Mouse (Mus musculus): ENCODE measurements at regions not wholly inside any gene's neighbourhood (a gene's known extent, or its start where the extent isn't known, plus 50 kb on each side); places are given as distances from the start of the nearest gene placed in this dataset.

GRCm38 (mm10) chr6:100483084-100483810, 187.7 kb downstream of the Shq1 start:
- Histone ChIP-seq H3K4me2 (replicated peaks; ENCODE audit: low read depth, low read length) (no peak overlapping the region), H3K4me3 (ENCODE audit: low read depth, low read length) (no peak overlapping the region), H3K27me3 (ENCODE audit: control insufficient read depth, insufficient read depth, low read length) (no peaks in the 10 kb centered on the region; the same call in 1 of the 2 replicates), H3K4me1 (replicated peaks; ENCODE audit: control insufficient read depth, insufficient read depth, low read length) (no peaks in the 10 kb centered on the region), H3K27ac (ENCODE audit: low read depth, low read length) (no peak overlapping the region), H3K9ac (ENCODE audit: low read depth, low read length) (no peak overlapping the region), H3K9me3 (ENCODE audit: control insufficient read depth, low read length) (no peaks in the 10 kb centered on the region), H3K36me3 (ENCODE audit: control insufficient read depth, insufficient read depth, low read length) (no peaks in the 10 kb centered on the region)
- ATAC-seq (ENCODE audit: low FRiP score) (no peak), DNase-seq (ENCODE audit: low spot score) (no peak)
- WGBS: 17% methylated on average over 14 of the region's 14 CpGs

GRCm38 (mm10) chr6:100482572-100482971, 188.4 kb downstream of the Shq1 start:
- Histone ChIP-seq H3K4me2 (replicated peaks; ENCODE audit: low read depth, low read length) (no peak overlapping the region), H3K9ac (ENCODE audit: low read depth, low read length) (no peak overlapping the region), H3K4me1 (replicated peaks; ENCODE audit: control insufficient read depth, insufficient read depth, low read length) (no peaks in the 10 kb centered on the region), H3K9me3 (ENCODE audit: control insufficient read depth, low read length) (no peaks in the 10 kb centered on the region), H3K4me3 (ENCODE audit: low read depth, low read length) (no peak overlapping the region), H3K27ac (ENCODE audit: low read depth, low read length) (no peak overlapping the region), H3K27me3 (ENCODE audit: control insufficient read depth, insufficient read depth, low read length) (no peaks in the 10 kb centered on the region; the same call in 1 of the 2 replicates), H3K36me3 (ENCODE audit: control insufficient read depth, insufficient read depth, low read length) (no peaks in the 10 kb centered on the region)
- DNase-seq (ENCODE audit: low spot score) (no peak), ATAC-seq (ENCODE audit: low FRiP score) (no peak)
- WGBS: 28% methylated on average over 7 of the region's 7 CpGs

GRCm38 (mm10) chr6:100480525-100480924, 190.4 kb downstream of the Shq1 start:
- no peaks in the 10 kb centered on the region; the same call in 1 of the 2 replicates for H3K27me3 ChIP-seq (ENCODE audit: control insufficient read depth, insufficient read depth, low read length)
- H3K36me3 ChIP-seq (ENCODE audit: control insufficient read depth, insufficient read depth, low read length): no peaks in the 10 kb centered on the region
- no peak overlapping the region for H3K4me3 ChIP-seq (ENCODE audit: low read depth, low read length)
- no peak for DNase-seq (ENCODE audit: low spot score)
- 92% methylated on average over 3 of the region's 3 CpGs for WGBS
- H3K9ac ChIP-seq (ENCODE audit: low read depth, low read length): no peak overlapping the region
- H3K9me3 ChIP-seq (ENCODE audit: control insufficient read depth, low read length): no peaks in the 10 kb centered on the region
- H3K27ac ChIP-seq (ENCODE audit: low read depth, low read length): no peak overlapping the region
- H3K4me2 ChIP-seq (replicated peaks; ENCODE audit: low read depth, low read length): no peak overlapping the region
- H3K4me1 ChIP-seq (replicated peaks; ENCODE audit: control insufficient read depth, insufficient read depth, low read length): no peaks in the 10 kb centered on the region
- ATAC-seq (ENCODE audit: low FRiP score): no peak

GRCm38 (mm10) chr6:100479881-100480280, 191.1 kb downstream of the Shq1 start:
- 81% methylated on average over 6 of the region's 6 CpGs for WGBS
- H3K9ac ChIP-seq (ENCODE audit: low read depth, low read length): no peak overlapping the region
- H3K36me3 ChIP-seq (ENCODE audit: control insufficient read depth, insufficient read depth, low read length): no peaks in the 10 kb centered on the region
- H3K27ac ChIP-seq (ENCODE audit: low read depth, low read length): no peak overlapping the region
- H3K9me3 ChIP-seq (ENCODE audit: control insufficient read depth, low read length): no peaks in the 10 kb centered on the region
- no peaks in the 10 kb centered on the region; the same call in 1 of the 2 replicates for H3K27me3 ChIP-seq (ENCODE audit: control insufficient read depth, insufficient read depth, low read length)
- H3K4me1 ChIP-seq (replicated peaks; ENCODE audit: control insufficient read depth, insufficient read depth, low read length): no peaks in the 10 kb centered on the region
- no peak overlapping the region for H3K4me2 ChIP-seq (replicated peaks; ENCODE audit: low read depth, low read length)
- no peak for ATAC-seq (ENCODE audit: low FRiP score)
- H3K4me3 ChIP-seq (ENCODE audit: low read depth, low read length): no peak overlapping the region
- no peak for DNase-seq (ENCODE audit: low spot score)

- 89% methylated on average over 4 of the region's 4 CpGs for WGBS
- no peak for ATAC-seq (ENCODE audit: low FRiP score)
- Histone ChIP-seq H3K4me1 (replicated peaks; ENCODE audit: control insufficient read depth, insufficient read depth, low read length) (no peaks in the 10 kb centered on the region), H3K27me3 (ENCODE audit: control insufficient read depth, insufficient read depth, low read length) (no peaks in the 10 kb centered on the region; the same call in 1 of the 2 replicates), H3K36me3 (ENCODE audit: control insufficient read depth, insufficient read depth, low read length) (no peaks in the 10 kb centered on the region), H3K9me3 (ENCODE audit: control insufficient read depth, low read length) (no peaks in the 10 kb centered on the region), H3K27ac (ENCODE audit: low read depth, low read length) (no peak overlapping the region), H3K4me2 (replicated peaks; ENCODE audit: low read depth, low read length) (no peak overlapping the region), H3K9ac (ENCODE audit: low read depth, low read length) (no peak overlapping the region), H3K4me3 (ENCODE audit: low read depth, low read length) (no peak overlapping the region)
- no peak for DNase-seq (ENCODE audit: low spot score)
These were observed 191.5 kb downstream of the Shq1 start for GRCm38 (mm10) chr6:100479455-100479854.

- Histone ChIP-seq H3K4me2 (replicated peaks; ENCODE audit: low read depth, low read length) (no peak overlapping the region), H3K9ac (ENCODE audit: low read depth, low read length) (no peak overlapping the region), H3K4me3 (ENCODE audit: low read depth, low read length) (no peak overlapping the region), H3K36me3 (ENCODE audit: control insufficient read depth, insufficient read depth, low read length) (no peaks in the 10 kb centered on the region), H3K27me3 (ENCODE audit: control insufficient read depth, insufficient read depth, low read length) (no peaks in the 10 kb centered on the region), H3K27ac (ENCODE audit: low read depth, low read length) (no peak overlapping the region), H3K4me1 (replicated peaks; ENCODE audit: control insufficient read depth, insufficient read depth, low read length) (no peaks in the 10 kb centered on the region), H3K9me3 (ENCODE audit: control insufficient read depth, low read length) (no peaks in the 10 kb centered on the region; the same call in 1 of the 2 replicates)
- WGBS: 86% methylated on average over 6 of the region's 6 CpGs
- ATAC-seq (ENCODE audit: low FRiP score) (no peak), DNase-seq (ENCODE audit: low spot score) (no peak)
These were observed 189.5 kb upstream of the Rybp start for GRCm38 (mm10) chr6:100476550-100477366.

- no peaks in the 10 kb centered on the region for H3K36me3 ChIP-seq (ENCODE audit: control insufficient read depth, insufficient read depth, low read length)
- H3K27ac ChIP-seq (ENCODE audit: low read depth, low read length): no peak overlapping the region
- 69% methylated on average over 4 of the region's 4 CpGs for WGBS
- no peaks in the 10 kb centered on the region; the same call in 1 of the 2 replicates for H3K9me3 ChIP-seq (ENCODE audit: control insufficient read depth, low read length)
- H3K4me1 ChIP-seq (replicated peaks; ENCODE audit: control insufficient read depth, insufficient read depth, low read length): no peaks in the 10 kb centered on the region
- DNase-seq (ENCODE audit: low spot score) (no peak), ATAC-seq (ENCODE audit: low FRiP score) (no peak)
- H3K4me3 ChIP-seq (ENCODE audit: low read depth, low read length): no peak overlapping the region
- no peak overlapping the region for H3K9ac ChIP-seq (ENCODE audit: low read depth, low read length)
- no peaks in the 10 kb centered on the region for H3K27me3 ChIP-seq (ENCODE audit: control insufficient read depth, insufficient read depth, low read length)
- no peak overlapping the region for H3K4me2 ChIP-seq (replicated peaks; ENCODE audit: low read depth, low read length)
These were observed 188.2 kb upstream of the Rybp start for GRCm38 (mm10) chr6:100475341-100475955.

- WGBS: 67% methylated on average over 9 of the region's 9 CpGs
- no peaks in the 10 kb centered on the region for H3K4me1 ChIP-seq (replicated peaks; ENCODE audit: control insufficient read depth, insufficient read depth, low read length)
- ATAC-seq (ENCODE audit: low FRiP score) (no peak), DNase-seq (ENCODE audit: low spot score) (no peak)
- H3K4me2 ChIP-seq (replicated peaks; ENCODE audit: low read depth, low read length): no peak overlapping the region
- H3K36me3 ChIP-seq (ENCODE audit: control insufficient read depth, insufficient read depth, low read length): no peaks in the 10 kb centered on the region
- no peaks in the 10 kb centered on the region; the same call in 1 of the 2 replicates for H3K9me3 ChIP-seq (ENCODE audit: control insufficient read depth, low read length)
- no peaks in the 10 kb centered on the region for H3K27me3 ChIP-seq (ENCODE audit: control insufficient read depth, insufficient read depth, low read length)
- H3K4me3 ChIP-seq (ENCODE audit: low read depth, low read length): no peak overlapping the region
- H3K9ac ChIP-seq (ENCODE audit: low read depth, low read length): no peak overlapping the region
- H3K27ac ChIP-seq (ENCODE audit: low read depth, low read length): no peak overlapping the region
These were observed 187.0 kb upstream of the Rybp start for GRCm38 (mm10) chr6:100474326-100474725.

Data from hindbrain, embryonic 11.5 days (tissue).